Mouse (Mus musculus): ENCODE data around the gene Cib3. TPM values are rescaled to one million over a fixed set of nuclear protein-coding genes. Genes with fewer than 3 reads are reported as not detected.

Cib3 gene
- polyA plus RNA-seq, 1 experiment = not detected

DNA sequence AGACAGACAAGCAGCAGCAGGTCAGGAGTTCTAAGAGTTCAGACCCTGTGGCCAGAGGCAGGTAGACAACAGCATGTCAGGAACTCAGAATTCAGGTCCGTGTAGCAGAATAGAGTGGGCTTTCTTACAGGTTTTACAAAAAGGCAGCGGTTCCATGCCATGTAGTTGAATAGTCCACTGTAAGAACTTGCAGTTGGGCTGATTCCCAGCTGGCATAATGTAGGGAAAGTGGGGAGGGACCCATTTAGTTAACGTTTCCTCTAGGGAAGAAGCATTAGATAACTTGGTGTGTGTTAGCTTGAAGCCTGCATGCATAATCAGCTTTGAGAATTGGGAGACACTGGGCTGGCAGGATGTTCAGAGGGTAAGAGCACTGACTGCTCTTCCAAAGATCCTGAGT is 53.9 kb downstream of the Cib3 start:
- peaks cover 5% of the 10 kb centered on the region for H3K4me1 ChIP-seq (ENCODE audit: control insufficient read depth, insufficient read depth, low read length)
- no peak overlapping the region for H3K27ac ChIP-seq (ENCODE audit: insufficient read depth, low read length)
- TF ChIP-seq CTCF (IDR thresholded peaks at IDR 0.05; ENCODE audit: extremely low read depth, insufficient read depth, low read length) (no peak), POLR2A (IDR thresholded peaks at IDR 0.05; ENCODE audit: extremely low read depth, insufficient read depth, low read length) (no peak)
- H3K4me3 ChIP-seq (ENCODE audit: insufficient read depth, low read length) = no peak overlapping the region

DNA sequence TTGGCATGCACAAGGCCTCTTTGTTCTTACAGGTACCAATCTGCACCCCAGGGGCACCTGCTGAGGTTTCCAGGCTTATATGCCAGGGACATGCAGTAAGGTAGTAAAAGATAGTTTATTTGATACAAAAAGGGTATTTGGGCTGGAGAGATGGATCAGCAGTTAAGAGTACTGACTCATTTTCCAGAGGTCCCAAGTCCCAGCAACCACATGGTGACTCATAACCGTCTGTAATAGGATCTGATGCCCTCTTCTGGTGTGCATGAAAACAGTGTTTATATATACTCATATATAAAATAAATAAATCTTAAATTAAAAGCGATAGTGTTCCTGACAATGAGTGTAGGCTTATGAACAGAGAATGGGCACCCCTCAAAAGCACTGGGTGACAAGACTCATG is 54.5 kb downstream of the Cib3 start:
- Histone ChIP-seq H3K4me3 (ENCODE audit: insufficient read depth, low read length) (no peak overlapping the region), H3K27ac (ENCODE audit: insufficient read depth, low read length) (no peak overlapping the region), H3K4me1 (ENCODE audit: control insufficient read depth, insufficient read depth, low read length) (peaks cover 5% of the 10 kb centered on the region)
- TF ChIP-seq POLR2A (IDR thresholded peaks at IDR 0.05; ENCODE audit: extremely low read depth, insufficient read depth, low read length) = no peak
- no peak for TF ChIP-seq CTCF (IDR thresholded peaks at IDR 0.05; ENCODE audit: extremely low read depth, insufficient read depth, low read length)

Other genes starting within 250 kb of the Cib3 start
- gene Cyp4f18, start 203.2 kb downstream of the Cib3 start, polyA plus RNA-seq (2012; rRNA removed) = 0.15 and 0.17 TPM in 2 replicates
- not detected in 2 replicates for gene Olfr372, start 171.6 kb downstream of the Cib3 start, polyA plus RNA-seq (2012; rRNA removed)
- not detected in 2 replicates for gene Olfr373, start 129.7 kb downstream of the Cib3 start, polyA plus RNA-seq (2012; rRNA removed)
- 0.02 TPM in 1 of 2 replicates, not detected in the other for gene Olfr374, start 105.8 kb downstream of the Cib3 start, polyA plus RNA-seq (2012; rRNA removed)
- 35.1 and 37.0 TPM in 2 replicates for gene Tpm4, start 77.9 kb downstream of the Cib3 start, polyA plus RNA-seq (2012; rRNA removed)
- gene Rab8a, start 51.6 kb downstream of the Cib3 start, polyA plus RNA-seq (2012; rRNA removed) = 58.6 and 62.1 TPM in 2 replicates
- 0.06 and 0.13 TPM in 2 replicates for gene Hsh2d, start 23.2 kb downstream of the Cib3 start, polyA plus RNA-seq (2012; rRNA removed)
- gene Gm11034, start 799 bp upstream of the Cib3 start, polyA plus RNA-seq (2012; rRNA removed) = not detected in 2 replicates
- 69.6 and 79.2 TPM in 2 replicates for gene Fam32a, start 6.9 kb upstream of the Cib3 start, polyA plus RNA-seq (2012; rRNA removed)
- gene Ap1m1, start 27.2 kb upstream of the Cib3 start, polyA plus RNA-seq (2012; rRNA removed) = 101 and 104 TPM in 2 replicates
- gene Gm10282, start 92.4 kb upstream of the Cib3 start, polyA plus RNA-seq (2012; rRNA removed) = 5.3 and 5.4 TPM in 2 replicates
- gene Klf2, start 106.2 kb upstream of the Cib3 start, polyA plus RNA-seq (2012; rRNA removed) = 11.7 and 14.7 TPM in 2 replicates
- gene Eps15l1, start 208.6 kb upstream of the Cib3 start, polyA plus RNA-seq (2012; rRNA removed) = 71.4 and 72.9 TPM in 2 replicates
- 0.68 and 0.81 TPM in 2 replicates for gene Calr3, start 231.0 kb upstream of the Cib3 start, polyA plus RNA-seq (2012; rRNA removed)
- 8.1 and 8.9 TPM in 2 replicates for gene 1700030K09Rik, start 231.0 kb upstream of the Cib3 start, polyA plus RNA-seq (2012; rRNA removed)